Mouse (Mus musculus) limb, embryonic 14.5 days (tissue): ENCODE measurements at regions not wholly inside any gene's neighbourhood (a gene's known extent, or its start where the extent isn't known, plus 50 kb on each side); places are given as distances from the start of the nearest gene placed in this dataset.

Experiments
- ATAC-seq: fragments of 200-750 bp; cut with Nextera tagmentation; 2 replicates; pipeline ENCODE4 v1.8.0; 2017; ENCODE audit warnings: low read depth, moderate number of reproducible peaks, moderate TSS enrichment; ENCODE audit not compliant: low FRiP score
- DNase-seq: peaks from one replicate; pipeline ENCODE4 v3.0.0-alpha.2; 2015; ENCODE audit warnings: low spot score
- H3K27ac ChIP-seq: fragments of 300-500 bp; sonication (generic); replicated peaks from 2 replicates; pipeline ENCODE4 v1.5.1; 2014; ENCODE audit warnings: low read depth, mild to moderate bottlenecking, low read length, moderate library complexity, mixed read lengths
- H3K27me3 ChIP-seq: fragments of 300-500 bp; sonication (generic); 2 replicates; pipeline ENCODE4 v1.6.1; 2014; ENCODE audit warnings: low read length, mixed read lengths; ENCODE audit not compliant: control insufficient read depth, insufficient read depth
- H3K36me3 ChIP-seq: fragments of 300-500 bp; sonication (generic); 2 replicates; pipeline ENCODE4 v1.6.1; 2014; ENCODE audit warnings: mild to moderate bottlenecking, low read length, moderate library complexity, mixed read lengths; ENCODE audit not compliant: control insufficient read depth, insufficient read depth
- H3K4me1 ChIP-seq: fragments of 300-500 bp; sonication (generic); 2 replicates; pipeline ENCODE4 v1.6.1; 2014; ENCODE audit warnings: antibody characterized with exemption, low read length, mixed read lengths; ENCODE audit not compliant: control insufficient read depth, insufficient read depth
- H3K4me2 ChIP-seq: fragments of 300-500 bp; sonication (generic); replicated peaks from 2 replicates; pipeline ENCODE4 v1.6.1; 2014; ENCODE audit warnings: low read depth, mild to moderate bottlenecking, low read length, moderate library complexity; ENCODE audit not compliant: severe bottlenecking
- H3K4me3 ChIP-seq: fragments of 300-500 bp; sonication (generic); replicated peaks from 2 replicates; pipeline ENCODE4 v1.5.1; 2014; ENCODE audit warnings: low read length
- H3K9ac ChIP-seq: fragments of 300-500 bp; sonication (generic); 2 replicates; pipeline ENCODE4 v1.6.1; 2014; ENCODE audit warnings: mild to moderate bottlenecking, low read depth, low read length, moderate library complexity; ENCODE audit not compliant: severe bottlenecking
- H3K9me3 ChIP-seq: fragments of 300-500 bp; sonication (generic); 2 replicates; pipeline ENCODE4 v1.6.1; 2016; ENCODE audit warnings: low read length; ENCODE audit not compliant: control insufficient read depth
- POLR2A ChIP-seq: fragments of 200-500 bp; IDR thresholded peaks from 2 replicates; pipeline ENCODE4 v1.8.0; 2012; ENCODE audit warnings: inconsistent platforms, mild to moderate bottlenecking, moderate library complexity, borderline replicate concordance; ENCODE audit not compliant: insufficient read depth, insufficient read length; ENCODE audit errors: extremely low read depth
- WGBS: fragments of 180-500 bp; shearing (Covaris S2); extraction: QIAGEN DNeasy Blood & Tissue Kit; methylation state at CpG from one replicate; pipeline ENCODE4 v1.1.7; 2014; 5-methylcytosine and 5-hydroxymethylcytosine counted together

GRCm38 (mm10) chr13:55923505-55924136 is 87.6 kb upstream of the Pitx1 start:
- TF ChIP-seq POLR2A, result no peak
- peak; percentile 62; the same call in 1 of the 2 replicates for ATAC-seq
- 6% methylated on average over 7 of the region's 7 CpGs for WGBS

DNA sequence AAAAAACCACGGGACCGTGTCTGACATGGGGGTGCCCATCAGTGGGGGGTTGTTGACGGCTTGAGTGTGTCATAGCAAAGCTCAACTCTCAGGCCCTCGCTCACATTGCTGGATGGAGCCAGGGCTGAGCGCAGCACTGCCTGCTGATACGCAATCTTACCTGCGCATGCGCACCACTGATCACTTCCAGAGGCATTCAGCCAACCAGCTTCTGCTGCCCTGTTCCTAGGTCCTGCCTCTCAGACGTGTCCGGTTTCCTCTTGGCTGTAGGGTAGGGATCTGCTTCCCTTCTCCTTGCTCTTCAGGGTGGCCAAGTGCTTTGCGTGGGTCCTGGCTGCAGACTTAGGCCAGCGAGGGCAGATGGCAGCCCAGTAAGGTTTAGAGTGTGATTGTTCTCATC is 81.3 kb upstream of the Pitx1 start:
- no peaks in the 10 kb centered on the region for H3K9me3 ChIP-seq
- H3K27ac ChIP-seq, result no peak overlapping the region
- H3K36me3 ChIP-seq, result no peaks in the 10 kb centered on the region
- DNase-seq (no peak), ATAC-seq (no peak)
- WGBS, result 92% methylated on average over 12 of the region's 12 CpGs
- no peak for TF ChIP-seq POLR2A
- no peak overlapping the region for H3K4me3 ChIP-seq
- no peak overlapping the region for H3K4me2 ChIP-seq
- no peaks in the 10 kb centered on the region for H3K4me1 ChIP-seq
- no peaks in the 10 kb centered on the region for H3K27me3 ChIP-seq
- H3K9ac ChIP-seq, result no peak overlapping the region

More at GRCm38 (mm10) chr13:55923505-55924136, 87.6 kb upstream of the Pitx1 start:
- DNase-seq, result peak; percentile 8
- no peak overlapping the region for H3K4me3 ChIP-seq
- no peaks in the 10 kb centered on the region for H3K36me3 ChIP-seq
- no peaks in the 10 kb centered on the region for H3K27me3 ChIP-seq
- H3K4me1 ChIP-seq, result peaks cover 6% of the 10 kb centered on the region; the same call in 1 of the 2 replicates
- H3K9ac ChIP-seq, result no peak overlapping the region
- H3K9me3 ChIP-seq, result no peaks in the 10 kb centered on the region
- no peak overlapping the region for H3K27ac ChIP-seq
- H3K4me2 ChIP-seq, result peak overlapping the region; percentile 29; the same call in 1 of the 2 replicates

DNA sequence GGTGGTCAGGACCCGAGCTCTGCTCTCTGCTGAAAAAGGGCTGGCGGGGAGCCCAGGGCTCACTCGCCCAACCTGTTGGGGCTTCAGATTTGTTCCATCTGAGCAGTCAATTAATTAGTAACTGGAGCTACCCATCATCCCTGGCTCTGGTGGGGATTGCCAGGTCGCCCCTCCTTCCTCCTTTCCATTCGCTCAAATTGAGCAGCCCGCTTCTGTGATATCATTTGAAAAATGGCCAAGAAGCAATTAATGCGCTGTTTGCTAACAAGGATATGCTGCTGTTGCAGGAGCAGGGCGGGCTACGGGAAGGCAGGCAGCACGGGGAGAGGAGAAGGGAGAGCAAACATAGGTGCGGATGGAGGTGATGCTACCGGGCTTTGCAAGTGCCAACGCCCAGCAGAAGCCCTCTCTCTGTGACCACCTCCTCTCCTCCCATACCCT is 76.3 kb upstream of the Pitx1 start:
- Histone ChIP-seq H3K36me3 (no peaks in the 10 kb centered on the region), H3K9ac (no peak overlapping the region), H3K4me1 (peaks cover 11% of the 10 kb centered on the region), H3K4me3 (no peak overlapping the region), H3K27me3 (no peaks in the 10 kb centered on the region), H3K27ac (no peak overlapping the region), H3K4me2 (no peak overlapping the region), H3K9me3 (no peaks in the 10 kb centered on the region)
- no peak for ATAC-seq
- no peak for TF ChIP-seq POLR2A
- peak; percentile 9 for DNase-seq
- 63% methylated on average over 13 of the region's 13 CpGs for WGBS

GRCm38 (mm10) chr13:55909941-55910340 is 73.9 kb upstream of the Pitx1 start:
- Histone ChIP-seq H3K36me3 (no peaks in the 10 kb centered on the region), H3K27ac (no peak overlapping the region), H3K4me1 (peaks cover 11% of the 10 kb centered on the region), H3K9ac (0 out of 2 replicates have a peak overlapping the region, but pooled peaks have one; percentile 9), H3K27me3 (no peaks in the 10 kb centered on the region), H3K4me2 (no peak overlapping the region), H3K4me3 (no peak overlapping the region), H3K9me3 (no peaks in the 10 kb centered on the region)
- DNase-seq, result no peak
- TF ChIP-seq POLR2A, result no peak
- 17% methylated on average over 5 of the region's 5 CpGs for WGBS
- ATAC-seq, result peak; percentile 41; the same call in 1 of the 2 replicates

DNA sequence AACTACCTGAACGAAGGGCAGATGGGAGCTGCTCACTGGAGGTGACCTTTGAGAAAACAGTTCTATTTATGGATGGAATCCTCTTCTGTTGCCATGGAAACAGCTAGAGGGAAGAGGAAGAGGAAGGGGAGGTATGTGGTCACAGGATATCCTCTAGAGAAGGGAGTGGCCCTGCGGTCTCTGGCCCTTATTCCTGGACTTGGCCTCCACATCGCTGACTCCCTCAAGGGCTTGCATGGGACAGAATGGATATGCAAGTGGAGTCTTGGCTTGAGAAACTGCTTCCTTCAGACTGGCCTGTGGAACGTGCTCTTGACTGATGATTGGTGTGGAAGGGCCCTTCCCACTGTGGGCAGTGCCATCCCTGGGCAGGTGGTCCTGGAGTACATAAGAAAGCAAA is 68.9 kb upstream of the Pitx1 start:
- ATAC-seq, result no peak
- no peak for TF ChIP-seq POLR2A
- 88% methylated on average over 4 of the region's 4 CpGs for whole genome bisulfite sequencing
- no peak overlapping the region for H3K27ac ChIP-seq
- no peak overlapping the region for H3K9ac ChIP-seq
- no peaks in the 10 kb centered on the region for H3K9me3 ChIP-seq
- H3K27me3 ChIP-seq, result no peaks in the 10 kb centered on the region
- H3K4me2 ChIP-seq, result no peak overlapping the region
- no peak for DNase-seq
- H3K36me3 ChIP-seq, result no peaks in the 10 kb centered on the region
- H3K4me3 ChIP-seq, result no peak overlapping the region
- H3K4me1 ChIP-seq, result peaks cover 16% of the 10 kb centered on the region
